Mouse (Mus musculus) C2C12 (cell line): ENCODE results near the gene Rrp1. TPM values are rescaled to one million over a fixed set of nuclear protein-coding genes. Genes with fewer than 3 reads are reported as not detected.
A peak's percentile ranks its signal among the peaks of the same experiment; 100 is the strongest.

Experiments used
- H3K27me3 ChIP-seq: one replicate; pipeline ENCODE4 v1.6.1; 2011; ENCODE audit not compliant: control insufficient read depth, insufficient read depth, insufficient read length
- H3K36me3 ChIP-seq: one replicate; pipeline ENCODE4 v1.6.1; 2011; ENCODE audit not compliant: control insufficient read depth, insufficient read depth
- H3K4me3 ChIP-seq: one replicate; pipeline ENCODE4 v1.5.1; 2011; ENCODE audit warnings: mild to moderate bottlenecking, control low read depth; ENCODE audit not compliant: poor library complexity, insufficient read depth, severe bottlenecking
- H3K79me2 ChIP-seq: one replicate; pipeline ENCODE4 v1.6.1; 2011; ENCODE audit not compliant: control insufficient read depth, insufficient read depth
- H3K79me3 ChIP-seq: one replicate; pipeline ENCODE4 v1.6.1; 2011; ENCODE audit warnings: low read depth, control low read depth
- H3ac ChIP-seq: one replicate; pipeline ENCODE3; 2011; ENCODE audit warnings: low read depth; ENCODE audit not compliant: control insufficient read depth, insufficient read length
- CEBPB ChIP-seq: IDR thresholded peaks from one replicate; pipeline ENCODE4 v1.6.1; 2011; ENCODE audit warnings: low read depth, mild to moderate bottlenecking, control low read depth, moderate library complexity
- CTCF ChIP-seq: IDR thresholded peaks from one replicate; pipeline ENCODE4 v1.5.1; 2011; ENCODE audit not compliant: control insufficient read depth, insufficient read depth, insufficient read length
- FOSL1 ChIP-seq: IDR thresholded peaks from one replicate; pipeline ENCODE4 v1.8.0; 2011; ENCODE audit warnings: mild to moderate bottlenecking, low read length; ENCODE audit not compliant: poor library complexity, insufficient read depth, severe bottlenecking
- MAX ChIP-seq: IDR thresholded peaks from one replicate; pipeline ENCODE4 v1.6.1; 2011; ENCODE audit warnings: mild to moderate bottlenecking, control low read depth
- MYOD1 ChIP-seq: IDR thresholded peaks from one replicate; pipeline ENCODE4 v1.6.1; 2011; ENCODE audit warnings: low read depth; ENCODE audit not compliant: control insufficient read depth, insufficient read length
- MYOG ChIP-seq: IDR thresholded peaks from one replicate; pipeline ENCODE4 v1.6.1; 2011; ENCODE audit not compliant: control insufficient read depth, insufficient read length; ENCODE audit errors: extremely low read depth
- USF1 ChIP-seq: IDR thresholded peaks from one replicate; pipeline ENCODE4 v1.6.1; 2011; ENCODE audit warnings: low read depth, mild to moderate bottlenecking, control low read depth, moderate library complexity
- polyA plus RNA-seq: library from polyadenylated mRNA; unstranded; fragments of >200 nt; fragmentation: generic; extraction: Trizol; gene quantifications from one replicate; pipeline ENCODE4 v1.2.1, GENCODE M21; 2012; ENCODE audit warnings: missing spikeins

The Rrp1 gene
- polyA plus RNA-seq, 1 experiment, result 154 TPM

DNA sequence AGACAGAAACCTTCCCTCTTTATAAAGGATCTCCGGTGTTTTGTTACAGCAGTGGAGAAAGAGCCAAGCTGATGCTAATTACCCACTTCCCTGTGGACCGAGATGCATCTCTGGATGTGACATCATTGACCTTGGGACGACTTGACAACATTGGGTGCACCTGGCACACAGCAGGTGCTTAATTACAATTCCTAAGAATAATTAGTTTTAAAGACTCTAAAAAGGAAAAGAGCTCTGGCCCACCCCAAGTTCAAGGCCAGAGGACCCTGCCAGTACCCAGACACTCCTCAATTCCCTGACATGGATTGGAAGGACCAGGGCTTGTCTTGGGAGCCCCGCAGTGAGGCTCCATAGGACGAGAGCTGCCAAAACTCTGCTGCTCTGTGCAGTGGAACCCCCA, 28.8 kb upstream of the Rrp1 start:
- Histone ChIP-seq H3K27me3 (no peaks in the 10 kb centered on the region), H3K36me3 (peaks cover 10% of the 10 kb centered on the region), H3ac (no peak overlapping the region), H3K79me3 (no peaks in the 10 kb centered on the region), H3K79me2 (no peaks in the 10 kb centered on the region), H3K4me3 (no peak overlapping the region)
- TF ChIP-seq MAX, result no peak
- TF ChIP-seq FOSL1, result no peak
- TF ChIP-seq MYOD1, result no peak
- TF ChIP-seq USF1, result no peak
- no peak for TF ChIP-seq CEBPB
- no peak for TF ChIP-seq MYOG
- no peak for TF ChIP-seq CTCF

DNA sequence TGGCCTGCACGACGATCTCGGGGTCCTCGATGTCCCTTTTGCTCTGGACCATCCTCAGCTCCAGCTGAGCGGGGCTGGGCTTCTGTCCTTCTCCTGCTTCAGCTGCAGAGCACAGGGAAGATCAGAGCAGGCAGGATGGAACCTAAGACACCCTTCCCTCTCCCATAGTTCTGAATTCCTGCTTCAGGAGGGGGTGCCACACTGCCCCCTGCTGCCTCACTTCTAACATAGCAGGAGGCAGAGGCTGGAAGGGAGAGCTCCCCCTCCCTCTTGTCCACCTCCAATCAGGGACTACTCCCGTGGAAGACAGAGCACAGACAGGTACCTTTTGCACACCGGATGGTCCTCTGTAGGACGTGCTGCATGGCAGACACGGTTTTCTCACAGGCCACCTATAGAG, 28.0 kb upstream of the Rrp1 start:
- no peak overlapping the region for H3ac ChIP-seq
- no peaks in the 10 kb centered on the region for H3K27me3 ChIP-seq
- no peak overlapping the region for H3K4me3 ChIP-seq
- TF ChIP-seq CEBPB, result no peak
- TF ChIP-seq CTCF, result peak; percentile 52
- no peak for TF ChIP-seq MYOD1
- H3K36me3 ChIP-seq, result peaks cover 5% of the 10 kb centered on the region
- no peaks in the 10 kb centered on the region for H3K79me2 ChIP-seq
- no peaks in the 10 kb centered on the region for H3K79me3 ChIP-seq

DNA sequence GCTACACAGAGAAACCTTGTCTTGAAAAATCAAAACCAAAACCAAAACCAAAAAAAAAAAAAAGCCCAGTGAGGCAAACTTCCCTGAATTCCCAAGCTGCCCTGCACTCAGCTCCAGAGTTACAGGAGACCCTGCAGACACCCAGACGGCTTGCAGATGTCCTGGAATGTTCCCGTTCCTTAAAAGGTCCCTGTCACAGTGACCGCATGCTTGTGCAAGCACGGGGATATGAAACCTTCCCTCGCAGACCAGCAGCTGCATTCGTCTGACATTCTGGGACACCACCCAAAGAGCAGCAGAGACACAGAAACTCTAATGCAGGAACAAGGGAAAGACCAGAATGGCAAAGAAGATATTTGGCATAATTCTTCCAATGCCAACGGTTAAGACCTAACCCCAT, 27.1 kb upstream of the Rrp1 start:
- no peak overlapping the region for H3K4me3 ChIP-seq
- H3K36me3 ChIP-seq, result no peaks in the 10 kb centered on the region
- H3K27me3 ChIP-seq, result no peaks in the 10 kb centered on the region
- no peaks in the 10 kb centered on the region for H3K79me2 ChIP-seq
- TF ChIP-seq USF1, result no peak
- TF ChIP-seq CEBPB, result no peak
- TF ChIP-seq FOSL1, result no peak
- TF ChIP-seq MYOG, result no peak
- no peak for TF ChIP-seq CTCF
- TF ChIP-seq MYOD1, result no peak
- no peak for TF ChIP-seq MAX
- H3K79me3 ChIP-seq, result no peaks in the 10 kb centered on the region
- no peak overlapping the region for H3ac ChIP-seq

DNA sequence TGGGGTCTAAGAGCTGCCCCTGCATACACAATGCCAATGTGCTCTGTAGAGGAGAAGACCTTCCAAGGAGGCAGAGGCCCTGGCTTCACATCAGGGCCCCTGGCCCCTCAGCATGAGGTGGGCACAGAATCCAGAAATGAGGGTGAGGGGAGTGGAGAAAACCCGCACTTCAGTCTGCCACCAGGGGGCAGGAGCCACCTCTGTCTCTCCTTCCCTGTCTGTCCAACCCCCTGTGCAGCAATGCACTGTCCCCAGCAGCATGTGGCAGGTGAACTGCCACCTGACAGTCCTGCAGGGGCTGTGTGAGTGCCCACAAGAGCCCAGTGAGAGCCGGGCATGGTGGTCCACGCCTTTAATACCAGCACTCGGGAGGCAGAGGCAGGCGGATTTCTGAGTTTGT, 26.7 kb upstream of the Rrp1 start:
- TF ChIP-seq USF1, result no peak
- no peak for TF ChIP-seq MAX
- TF ChIP-seq CTCF, result peak; percentile 17
- no peak for TF ChIP-seq MYOG
- Histone ChIP-seq H3K4me3 (no peak overlapping the region), H3K79me3 (no peaks in the 10 kb centered on the region), H3ac (no peak overlapping the region), H3K27me3 (no peaks in the 10 kb centered on the region), H3K79me2 (no peaks in the 10 kb centered on the region), H3K36me3 (no peaks in the 10 kb centered on the region)

DNA sequence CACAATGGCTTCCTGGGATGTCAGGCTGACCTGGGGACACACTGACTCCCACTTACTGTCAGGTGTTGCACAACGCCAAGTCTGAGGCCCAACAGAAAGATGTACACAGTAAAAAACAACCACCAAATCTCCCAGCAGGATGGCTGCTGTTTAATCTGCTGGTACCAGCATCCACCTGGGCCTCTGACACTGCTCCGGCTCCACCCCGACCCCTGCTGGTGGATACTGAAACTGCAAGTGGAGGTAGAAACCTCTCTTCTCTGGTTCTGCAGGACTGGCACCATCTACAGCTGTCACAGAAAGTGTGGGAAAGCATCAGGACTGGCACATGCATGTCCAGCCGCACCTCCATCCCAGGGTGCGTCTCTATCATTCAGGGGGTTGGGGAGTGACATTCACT, 25.3 kb upstream of the Rrp1 start:
- no peak overlapping the region for H3K4me3 ChIP-seq
- H3ac ChIP-seq, result no peak overlapping the region
- H3K79me3 ChIP-seq, result no peaks in the 10 kb centered on the region
- H3K27me3 ChIP-seq, result no peaks in the 10 kb centered on the region
- H3K36me3 ChIP-seq, result no peaks in the 10 kb centered on the region
- TF ChIP-seq CTCF, result peak; percentile 74
- TF ChIP-seq MYOD1, result no peak
- H3K79me2 ChIP-seq, result no peaks in the 10 kb centered on the region

DNA sequence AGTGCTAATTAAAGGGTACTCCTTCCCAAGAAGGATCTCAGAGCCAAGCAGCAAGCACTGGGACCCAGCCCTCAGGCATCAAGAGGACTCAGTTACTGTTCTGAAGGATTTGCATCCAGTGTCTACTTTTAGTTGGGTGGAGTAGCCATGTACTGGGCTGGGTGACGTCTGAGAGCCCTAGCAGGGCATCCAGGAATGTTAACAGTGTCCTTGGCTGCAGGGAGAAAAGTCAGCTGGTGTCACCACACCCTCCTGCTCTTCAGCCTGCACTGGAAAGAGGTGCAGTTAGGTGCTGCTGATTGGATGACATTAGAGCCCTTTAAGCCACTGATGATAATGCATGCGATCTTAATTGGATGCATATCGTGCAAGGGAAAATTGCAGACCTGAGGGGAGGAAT, 20.0 kb upstream of the Rrp1 start:
- Histone ChIP-seq H3K79me3 (peaks cover 2% of the 10 kb centered on the region), H3K27me3 (no peaks in the 10 kb centered on the region), H3K36me3 (peaks cover 11% of the 10 kb centered on the region), H3K79me2 (no peaks in the 10 kb centered on the region), H3K4me3 (no peak overlapping the region), H3ac (no peak overlapping the region)
- TF ChIP-seq MYOG (no peak), MAX (no peak), CEBPB (no peak), MYOD1 (no peak), CTCF (no peak), FOSL1 (no peak), USF1 (no peak)

DNA sequence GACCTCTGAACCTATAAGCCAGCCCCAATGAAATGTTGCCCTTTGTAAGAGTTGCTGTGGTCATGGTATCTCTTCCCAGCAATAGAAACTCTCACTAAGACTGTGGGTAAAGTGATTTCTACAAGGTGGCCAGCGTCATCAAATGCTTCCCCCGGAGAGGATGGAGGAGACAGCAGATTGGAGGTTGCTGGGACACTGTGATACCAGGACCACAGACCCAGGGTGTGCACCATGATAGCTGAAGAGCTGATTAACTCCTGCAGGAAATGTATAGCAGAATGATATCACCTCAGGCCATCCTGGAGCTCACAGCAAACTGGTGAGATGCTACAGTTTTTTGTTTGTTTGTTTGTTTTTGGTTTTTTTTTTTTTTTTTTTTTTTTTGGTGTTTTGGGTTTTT, 16.9 kb upstream of the Rrp1 start:
- Histone ChIP-seq H3K79me2 (peaks cover 16% of the 10 kb centered on the region), H3K36me3 (peaks cover 26% of the 10 kb centered on the region), H3K4me3 (no peak overlapping the region), H3K27me3 (no peaks in the 10 kb centered on the region), H3ac (no peak overlapping the region), H3K79me3 (peaks cover 14% of the 10 kb centered on the region)
- TF ChIP-seq CTCF (no peak), MYOG (no peak), CEBPB (no peak)
